Mouse (Mus musculus) mature B cell (primary cell): ENCODE data around the gene Cebpb.

Experiments used
- in situ Hi-C: fragments of 300-500 bp; cut with MboI; formaldehyde crosslinking; loops from 2 replicates; pipeline ENCODE4 v1.14.3; 2019

Gene Cebpb

GRCm38 (mm10) chr2:167688498-167689451, at the start of gene Cebpb:
Cebpb (plus strand) TSS chr2:167688915.
- in situ Hi-C loops = loop anchor here (10.0 kb wide), 1 partner anchor 326 kb away; the partner anchor contains the start of gene Ripor3

GRCm38 (mm10) chr2:167640279-167640678, 48.4 kb upstream of the Cebpb start:
- in situ Hi-C loops = loop anchor here (5.0 kb wide), 1 partner anchor 37 kb away; no protein-coding TSS in a partner anchor

GRCm38 (mm10) chr2:167641337-167641736, 47.4 kb upstream of the Cebpb start:
- in situ Hi-C loops = loop anchor here (5.0 kb wide), 1 partner anchor 36 kb away; no protein-coding TSS in a partner anchor

GRCm38 (mm10) chr2:167642164-167642563, 46.6 kb upstream of the Cebpb start:
- in situ Hi-C loops = loop anchor here (5.0 kb wide), 1 partner anchor 35 kb away; no protein-coding TSS in a partner anchor

GRCm38 (mm10) chr2:167643356-167644052, 45.2 kb upstream of the Cebpb start:
- in situ Hi-C loops = loop anchor here (5.0 kb wide), 1 partner anchor 34 kb away; no protein-coding TSS in a partner anchor

GRCm38 (mm10) chr2:167646411-167646810, 42.3 kb upstream of the Cebpb start:
- in situ Hi-C loops = no loop called here

GRCm38 (mm10) chr2:167649290-167650032, 39.3 kb upstream of the Cebpb start:
- in situ Hi-C loops = no loop called here

GRCm38 (mm10) chr2:167651622-167652021, 37.1 kb upstream of the Cebpb start:
- in situ Hi-C loops = no loop called here

GRCm38 (mm10) chr2:167652694-167653093, 36.0 kb upstream of the Cebpb start:
- in situ Hi-C loops = no loop called here

GRCm38 (mm10) chr2:167654911-167655600, 33.7 kb upstream of the Cebpb start:
- in situ Hi-C loops = no loop called here

GRCm38 (mm10) chr2:167656629-167657478, 31.9 kb upstream of the Cebpb start:
- in situ Hi-C loops = no loop called here

- in situ Hi-C loops = no loop called here
Observed at GRCm38 (mm10) chr2:167657973-167658372, 30.7 kb upstream of the Cebpb start.

- in situ Hi-C loops = no loop called here
Observed at GRCm38 (mm10) chr2:167658712-167659111, 30.0 kb upstream of the Cebpb start.

- in situ Hi-C loops = no loop called here
Observed at GRCm38 (mm10) chr2:167659177-167659846, 29.4 kb upstream of the Cebpb start.

- in situ Hi-C loops = no loop called here
Observed at GRCm38 (mm10) chr2:167659847-167660610, 28.7 kb upstream of the Cebpb start.

- in situ Hi-C loops = no loop called here
Observed at GRCm38 (mm10) chr2:167660611-167660971, 28.1 kb upstream of the Cebpb start.

GRCm38 (mm10) chr2:167661270-167662203, 27.2 kb upstream of the Cebpb start, which contains the start of gene Gm20431:
Gm20431 (minus strand) TSS chr2:167661496.
- in situ Hi-C loops = no loop called here

GRCm38 (mm10) chr2:167662713-167663112, 26.0 kb upstream of the Cebpb start:
- in situ Hi-C loops = no loop called here
